Mouse (Mus musculus) spleen, adult 12 weeks (tissue): ENCODE results near the gene Npepps.

Experiments used
- DNase-seq: peaks from one replicate; pipeline ENCODE4 v3.0.0; 2022; ENCODE audit warnings: low spot score

Npepps gene

GRCm38 (mm10) chr11:97186947-97187763 is 93.3 kb downstream of the Npepps start:
- peak; percentile 96 for DNase-seq

GRCm38 (mm10) chr11:97185704-97186614 is 94.5 kb downstream of the Npepps start:
- DNase-seq = no peak

GRCm38 (mm10) chr11:97184875-97185274 is 95.6 kb downstream of the Npepps start:
- DNase-seq = no peak

GRCm38 (mm10) chr11:97182446-97182845 is 98.0 kb downstream of the Npepps start:
- DNase-seq = no peak

GRCm38 (mm10) chr11:97181061-97181460 is 99.4 kb downstream of the Npepps start:
- DNase-seq = no peak

GRCm38 (mm10) chr11:97178198-97178597 is 102.2 kb downstream of the Npepps start:
- DNase-seq = no peak

GRCm38 (mm10) chr11:97176851-97177250 is 103.6 kb downstream of the Npepps start:
- DNase-seq = no peak

GRCm38 (mm10) chr11:97175499-97175898 is 104.9 kb downstream of the Npepps start:
- DNase-seq = no peak

- DNase-seq = no peak
These were observed 120.1 kb downstream of the Npepps start for GRCm38 (mm10) chr11:97160341-97160740.

- no peak for DNase-seq
These were observed 123.4 kb downstream of the Npepps start for GRCm38 (mm10) chr11:97156999-97157398.
